Mouse (Mus musculus): ENCODE data around the gene Hic1. TPM values are rescaled to one million over a fixed set of nuclear protein-coding genes. Genes with fewer than 3 reads are reported as not detected.

Hic1 gene
- total and polyA plus RNA-seq, 2 experiments from 2014 or later, result 4.8 to 17.8 TPM

DNA sequence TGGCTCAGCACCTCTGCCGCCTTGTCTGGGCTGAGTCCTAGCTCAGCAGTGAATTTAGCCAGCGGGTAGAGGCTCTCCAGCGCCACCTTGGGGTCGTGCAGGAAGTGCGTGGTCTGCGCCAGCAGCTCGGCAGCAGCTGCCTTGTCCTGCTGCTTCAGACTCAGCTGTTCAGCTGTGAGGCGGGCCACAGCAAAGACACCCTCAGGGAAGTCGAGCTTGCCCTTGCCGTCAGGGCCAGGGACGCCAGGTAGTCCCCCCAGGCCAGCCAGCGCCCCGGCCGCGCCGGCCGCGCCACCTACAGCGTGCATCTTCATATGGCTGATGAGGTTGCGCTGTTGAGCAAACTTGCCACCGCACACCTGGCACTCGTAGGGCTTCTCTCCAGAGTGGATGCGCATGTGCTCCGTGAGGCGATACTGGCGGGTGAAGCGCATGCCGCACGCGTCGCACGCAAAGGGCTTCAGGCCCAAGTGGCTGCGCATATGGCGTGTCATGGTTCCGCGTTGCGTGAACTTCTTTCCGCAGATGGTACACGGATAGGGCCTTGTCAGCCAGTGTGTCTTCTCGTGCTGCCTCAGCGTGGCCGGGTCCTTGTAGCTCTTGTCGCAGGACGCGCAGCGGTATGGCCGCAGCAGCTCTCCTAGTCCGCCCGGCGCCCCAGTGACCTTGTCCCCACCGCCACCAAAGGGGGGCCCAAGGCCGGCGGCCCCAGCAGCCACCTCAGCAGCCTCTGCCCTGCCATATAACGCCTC lies 3.7 kb downstream of the Hic1 start:
- WGBS, result 7% methylated on average over 51 of the region's 54 CpGs
- no peak for ATAC-seq (ENCODE audit: insufficient read depth, low read depth)
- H3K27me3 ChIP-seq (ENCODE audit: control insufficient read depth, insufficient read depth, low read length), result peaks cover 40% of the 10 kb centered on the region

DNA sequence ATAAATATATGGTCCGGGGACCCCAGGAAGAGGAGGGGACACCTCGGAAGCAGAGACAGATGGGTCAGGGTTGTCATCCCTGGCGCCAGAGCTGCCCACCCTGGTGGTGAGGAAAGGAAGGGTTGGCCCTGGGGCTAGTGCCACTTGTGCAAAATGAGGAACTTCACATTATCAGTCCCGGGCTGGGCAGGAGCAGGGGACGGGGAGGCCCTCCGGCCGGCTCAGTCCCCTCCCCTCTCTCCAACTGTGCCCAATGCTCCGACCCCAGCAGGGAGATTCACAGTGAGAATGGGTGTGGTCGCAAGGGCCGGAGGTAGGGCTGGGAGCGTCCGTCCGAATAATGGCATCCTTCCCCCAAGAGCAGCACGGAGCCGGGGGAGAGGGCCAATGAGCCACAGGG lies 4.6 kb downstream of the Hic1 start:
- Histone ChIP-seq H3K36me3 (replicated peaks; ENCODE audit: control insufficient read depth, insufficient read depth, low read length) (peaks cover 45% of the 10 kb centered on the region), H3K27me3 (ENCODE audit: control insufficient read depth, insufficient read depth, low read length) (peaks cover 33% of the 10 kb centered on the region), H3K9ac (replicated peaks; ENCODE audit: low read depth, low read length) (no peak overlapping the region; the same call in 1 of the 2 replicates), H3K4me2 (ENCODE audit: low read depth, low read length) (peak overlapping the region; percentile 89), H3K4me1 (ENCODE audit: control insufficient read depth, insufficient read depth) (peaks cover 3% of the 10 kb centered on the region; the same call in 1 of the 2 replicates), H3K4me3 (ENCODE audit: low read depth, low read length) (peak overlapping the region; percentile 67), H3K27ac (ENCODE audit: low read depth) (peak overlapping the region; percentile 43; the same call in 1 of the 2 replicates), H3K9me3 (replicated peaks; ENCODE audit: control insufficient read depth, low read length) (no peaks in the 10 kb centered on the region)
- DNase-seq (ENCODE audit: low spot score), result no peak
- WGBS, result 18% methylated on average over 15 of the region's 15 CpGs
- no peak for TF ChIP-seq EP300 (IDR thresholded peaks at IDR 0.05; ENCODE audit: low read depth)
- 0 out of 2 replicates have a peak, but pooled peaks have one; percentile 5 for TF ChIP-seq CTCF (IDR thresholded peaks at IDR 0.05; ENCODE audit: low read depth)
- no peak for ATAC-seq (ENCODE audit: insufficient read depth, low read depth)

More for the DNA sequence above, 3.7 kb downstream of the Hic1 start:
- no peak for DNase-seq (ENCODE audit: low spot score)
- TF ChIP-seq EP300 (IDR thresholded peaks at IDR 0.05; ENCODE audit: low read depth) (no peak), CTCF (IDR thresholded peaks at IDR 0.05; ENCODE audit: low read depth) (peak; percentile 76)
- Histone ChIP-seq H3K27ac (ENCODE audit: low read depth) (peak overlapping the region; percentile 71), H3K9ac (replicated peaks; ENCODE audit: low read depth, low read length) (peak overlapping the region; percentile 55), H3K9me3 (replicated peaks; ENCODE audit: control insufficient read depth, low read length) (no peaks in the 10 kb centered on the region), H3K4me3 (ENCODE audit: low read depth, low read length) (peak overlapping the region; percentile 67), H3K36me3 (replicated peaks; ENCODE audit: control insufficient read depth, insufficient read depth, low read length) (peaks cover 38% of the 10 kb centered on the region), H3K4me1 (ENCODE audit: control insufficient read depth, insufficient read depth) (peaks cover 3% of the 10 kb centered on the region; the same call in 1 of the 2 replicates), H3K4me2 (ENCODE audit: low read depth, low read length) (peak overlapping the region; percentile 89)

DNA sequence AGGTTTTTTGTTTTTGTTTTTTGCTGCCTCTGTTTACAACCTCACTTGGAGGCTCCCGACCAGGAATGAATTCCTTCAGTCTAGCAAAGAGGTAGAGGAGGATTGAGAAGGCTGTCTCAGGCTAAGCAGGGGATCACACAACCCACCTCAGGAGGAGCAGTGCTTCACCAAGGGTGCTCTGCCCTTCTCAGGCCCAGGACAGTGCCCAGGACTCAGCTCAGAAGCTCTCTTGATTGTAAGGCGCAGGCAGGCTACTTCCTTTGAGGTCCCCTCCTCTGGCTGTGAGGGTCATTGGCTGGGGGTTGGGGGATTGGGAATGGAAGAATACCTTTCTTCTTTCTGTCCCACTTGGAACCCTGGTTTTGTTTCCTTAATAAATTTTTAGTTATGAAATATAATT lies 5.3 kb downstream of the Hic1 start:
- H3K4me1 ChIP-seq (ENCODE audit: control insufficient read depth, insufficient read depth), result peaks cover 3% of the 10 kb centered on the region; the same call in 1 of the 2 replicates
- H3K27me3 ChIP-seq (ENCODE audit: control insufficient read depth, insufficient read depth, low read length), result peaks cover 29% of the 10 kb centered on the region
- no peak overlapping the region for H3K9ac ChIP-seq (replicated peaks; ENCODE audit: low read depth, low read length)
- no peaks in the 10 kb centered on the region for H3K9me3 ChIP-seq (replicated peaks; ENCODE audit: control insufficient read depth, low read length)
- ATAC-seq (ENCODE audit: insufficient read depth, low read depth) (no peak), DNase-seq (ENCODE audit: low spot score) (no peak)
- peaks cover 48% of the 10 kb centered on the region for H3K36me3 ChIP-seq (replicated peaks; ENCODE audit: control insufficient read depth, insufficient read depth, low read length)
- H3K27ac ChIP-seq (ENCODE audit: low read depth), result 0 out of 2 replicates have a peak overlapping the region, but pooled peaks have one; percentile 40
- H3K4me3 ChIP-seq (ENCODE audit: low read depth, low read length), result no peak overlapping the region; the same call in 1 of the 2 replicates
- TF ChIP-seq EP300 (IDR thresholded peaks at IDR 0.05; ENCODE audit: low read depth) (no peak), CTCF (IDR thresholded peaks at IDR 0.05; ENCODE audit: low read depth) (no peak)
- H3K4me2 ChIP-seq (ENCODE audit: low read depth, low read length), result peak overlapping the region; percentile 89
- 63% methylated on average over 2 of the region's 2 CpGs for WGBS

DNA sequence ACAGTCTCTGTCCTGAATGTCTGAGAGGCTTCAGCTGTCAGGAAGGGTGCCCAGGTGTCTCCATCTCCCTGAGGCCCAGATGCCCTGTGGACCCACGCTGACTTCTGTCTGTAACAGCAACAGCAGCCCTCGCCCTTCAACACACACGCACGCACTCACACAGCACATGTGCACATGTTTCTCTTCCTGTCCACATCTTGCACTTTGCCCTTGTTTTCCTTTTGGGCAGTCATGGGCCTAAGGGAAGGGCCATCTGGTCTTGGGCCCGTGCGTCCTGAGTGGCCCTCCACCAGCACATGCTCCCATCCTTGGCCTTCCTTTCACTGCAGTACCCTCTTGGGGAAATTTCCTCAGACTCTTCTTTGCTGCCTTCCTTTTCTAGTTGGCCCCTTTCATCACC lies 5.9 kb downstream of the Hic1 start:
- TF ChIP-seq EP300 (IDR thresholded peaks at IDR 0.05; ENCODE audit: low read depth), result no peak
- no peak for TF ChIP-seq CTCF (IDR thresholded peaks at IDR 0.05; ENCODE audit: low read depth)
- DNase-seq (ENCODE audit: low spot score), result no peak
- H3K27ac ChIP-seq (ENCODE audit: low read depth), result peak overlapping the region; percentile 40; the same call in 1 of the 2 replicates
- ATAC-seq (ENCODE audit: insufficient read depth, low read depth), result no peak
- peaks cover 52% of the 10 kb centered on the region for H3K36me3 ChIP-seq (replicated peaks; ENCODE audit: control insufficient read depth, insufficient read depth, low read length)
- no peak overlapping the region for H3K4me3 ChIP-seq (ENCODE audit: low read depth, low read length)
- WGBS, result 68% methylated on average over 6 of the region's 6 CpGs
- no peak overlapping the region for H3K9ac ChIP-seq (replicated peaks; ENCODE audit: low read depth, low read length)
- no peaks in the 10 kb centered on the region for H3K9me3 ChIP-seq (replicated peaks; ENCODE audit: control insufficient read depth, low read length)
- peaks cover 3% of the 10 kb centered on the region; the same call in 1 of the 2 replicates for H3K4me1 ChIP-seq (ENCODE audit: control insufficient read depth, insufficient read depth)
- H3K27me3 ChIP-seq (ENCODE audit: control insufficient read depth, insufficient read depth, low read length), result peaks cover 29% of the 10 kb centered on the region
- H3K4me2 ChIP-seq (ENCODE audit: low read depth, low read length), result no peak overlapping the region

DNA sequence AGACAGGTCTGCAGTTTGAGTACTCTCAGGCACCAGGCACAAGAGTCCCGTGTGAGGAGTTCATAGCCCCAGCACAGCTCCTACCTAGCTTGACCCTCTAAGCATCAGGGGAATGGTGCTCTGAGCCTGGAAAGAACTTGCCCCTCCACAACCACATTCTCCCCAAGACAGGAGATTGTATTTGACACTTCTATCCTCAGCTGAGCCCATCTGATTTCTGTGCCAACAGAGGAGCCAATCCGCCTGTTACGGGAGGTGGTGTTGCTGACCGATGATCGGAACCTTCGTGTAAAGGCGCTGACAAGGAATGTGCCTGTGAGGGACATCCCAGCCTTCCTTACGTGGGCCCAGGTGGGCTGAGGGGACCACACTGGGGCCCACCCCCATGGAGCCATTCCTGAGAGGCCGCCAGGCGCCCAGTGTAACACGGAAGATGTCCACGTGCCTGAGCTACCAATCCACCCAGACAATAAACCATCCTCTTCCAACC lies 6.7 kb downstream of the Hic1 start:
- peaks cover 23% of the 10 kb centered on the region for H3K27me3 ChIP-seq (ENCODE audit: control insufficient read depth, insufficient read depth, low read length)
- 76% methylated on average over 12 of the region's 12 CpGs for WGBS
- no peaks in the 10 kb centered on the region for H3K9me3 ChIP-seq (replicated peaks; ENCODE audit: control insufficient read depth, low read length)
- DNase-seq (ENCODE audit: low spot score) (no peak), ATAC-seq (ENCODE audit: insufficient read depth, low read depth) (no peak)
- H3K4me3 ChIP-seq (ENCODE audit: low read depth, low read length), result no peak overlapping the region
- no peak overlapping the region for H3K4me2 ChIP-seq (ENCODE audit: low read depth, low read length)
- H3K27ac ChIP-seq (ENCODE audit: low read depth), result no peak overlapping the region
- peaks cover 52% of the 10 kb centered on the region for H3K36me3 ChIP-seq (replicated peaks; ENCODE audit: control insufficient read depth, insufficient read depth, low read length)
- H3K4me1 ChIP-seq (ENCODE audit: control insufficient read depth, insufficient read depth), result peaks cover 3% of the 10 kb centered on the region; the same call in 1 of the 2 replicates
- H3K9ac ChIP-seq (replicated peaks; ENCODE audit: low read depth, low read length), result no peak overlapping the region
- TF ChIP-seq CTCF (IDR thresholded peaks at IDR 0.05; ENCODE audit: low read depth) (no peak), EP300 (IDR thresholded peaks at IDR 0.05; ENCODE audit: low read depth) (no peak)
